Mouse (Mus musculus) liver, embryonic 14.5 days (tissue): ENCODE results near the gene Nolc1.

Source experiments
- CTCF ChIP-seq: IDR thresholded peaks from 2 replicates; pipeline ENCODE4 v1.5.1; 2016; ENCODE audit warnings: antibody characterized with exemption, low read depth, control low read depth
- EP300 ChIP-seq: IDR thresholded peaks from 2 replicates; pipeline ENCODE4 v1.6.1; 2016; ENCODE audit warnings: antibody characterized with exemption, low read depth

DNA sequence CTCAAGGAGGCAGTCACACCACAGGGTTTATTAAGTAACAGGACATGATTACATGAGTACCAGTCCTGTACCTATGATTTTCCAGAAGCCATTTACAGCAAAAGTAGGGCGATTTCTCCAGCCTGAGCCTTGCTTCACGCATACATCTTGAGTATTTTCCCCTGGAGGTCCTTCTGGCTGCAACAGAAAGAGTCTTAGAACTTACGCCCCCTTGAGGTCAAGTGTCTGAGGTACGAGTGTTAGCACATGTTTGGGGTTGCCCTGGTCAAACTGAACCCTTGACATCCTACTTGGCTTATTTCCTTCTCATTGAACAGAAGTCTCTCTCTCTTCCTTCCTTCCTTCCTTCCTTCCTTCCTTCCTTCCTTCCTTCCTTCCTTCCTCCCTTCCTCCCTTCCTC lies 39.0 kb downstream of the Nolc1 start:
- no peak for TF ChIP-seq CTCF
- no peak for TF ChIP-seq EP300
